Mouse (Mus musculus) heart, adult 2 months (tissue): ENCODE data around the gene Ap4b1. TPM values are rescaled to one million over a fixed set of nuclear protein-coding genes. Genes with fewer than 3 reads are reported as not detected.

Experiments used
- DNase-seq, 2 experiments: peaks; one replicate each; pipeline ENCODE4 v3.0.0; 2021
- H3K27ac ChIP-seq: fragments of 200-600 bp; 2 replicates; pipeline ENCODE4 v1.8.1; 2022
- H3K27me3 ChIP-seq: fragments of 200-500 bp; 2 replicates; pipeline ENCODE4 v1.6.1; 2012; ENCODE audit warnings: mild to moderate bottlenecking, low read length, inconsistent platforms, mixed read lengths; ENCODE audit not compliant: control insufficient read depth, insufficient read depth
- H3K36me3 ChIP-seq: fragments of 200-500 bp; 2 replicates; pipeline ENCODE4 v1.6.1; 2012; ENCODE audit warnings: low read length, inconsistent platforms; ENCODE audit not compliant: control insufficient read depth, insufficient read depth
- H3K4me1 ChIP-seq: fragments of 200-500 bp; 2 replicates; pipeline ENCODE4 v1.6.1; 2011; ENCODE audit warnings: low read length; ENCODE audit not compliant: control insufficient read depth, insufficient read depth
- H3K4me3 ChIP-seq: fragments of 200-600 bp; 2 replicates; pipeline ENCODE4 v1.8.1; 2022
- H3K79me2 ChIP-seq: fragments of 200-500 bp; replicated peaks from 2 replicates; pipeline ENCODE4 v1.6.1; 2012; ENCODE audit warnings: mild to moderate bottlenecking, inconsistent platforms, low read length, moderate library complexity, mixed read lengths; ENCODE audit not compliant: control insufficient read depth, insufficient read depth
- H3K9ac ChIP-seq: fragments of 200-500 bp; 2 replicates; pipeline ENCODE4 v1.6.1; 2012; ENCODE audit warnings: low read depth, mild to moderate bottlenecking, control low read depth, inconsistent platforms, low read length, mixed read lengths
- CTCF ChIP-seq: fragments of 200-600 bp; IDR thresholded peaks from 2 replicates; pipeline ENCODE4 v1.8.1; 2022; ENCODE audit warnings: antibody characterized with exemption, mild to moderate bottlenecking, moderate library complexity
- EP300 ChIP-seq: fragments of 200-500 bp; IDR thresholded peaks from 2 replicates; pipeline ENCODE4 v1.6.1; 2011; ENCODE audit warnings: low read depth, low read length, control low read depth; ENCODE audit not compliant: insufficient read depth
- POLR2A ChIP-seq: fragments of 200-500 bp; IDR thresholded peaks from 2 replicates; pipeline ENCODE4 v1.6.1; 2011; ENCODE audit warnings: mild to moderate bottlenecking, low read depth, low read length, control low read depth; ENCODE audit not compliant: insufficient read depth
- WGBS: fragments of 180-500 bp; shearing (Covaris S2); methylation state at CpG from one replicate; pipeline ENCODE4 v1.1.7; 2018; 5-methylcytosine and 5-hydroxymethylcytosine counted together
- intact Hi-C: fragments of 180-260 bp; cut with DNase I; formaldehyde crosslinking; loops from one replicate; pipeline ENCODE4 v1.15.1; 2025
- polyA plus RNA-seq: library from polyadenylated mRNA; depleted of rRNA; stranded (reverse); fragments of >200 nt; gene quantifications from 2 replicates; pipeline ENCODE4 v1.2.3, GENCODE M21; 2012
- total RNA-seq, 2 experiments: library from RNA; stranded (reverse); gene quantifications; 2 replicates each; pipeline ENCODE4 v1.2.3; 2021

Ap4b1 gene
- total and polyA plus RNA-seq, 3 experiments = 14.6 to 17.7 (median 14.8) TPM

DNA sequence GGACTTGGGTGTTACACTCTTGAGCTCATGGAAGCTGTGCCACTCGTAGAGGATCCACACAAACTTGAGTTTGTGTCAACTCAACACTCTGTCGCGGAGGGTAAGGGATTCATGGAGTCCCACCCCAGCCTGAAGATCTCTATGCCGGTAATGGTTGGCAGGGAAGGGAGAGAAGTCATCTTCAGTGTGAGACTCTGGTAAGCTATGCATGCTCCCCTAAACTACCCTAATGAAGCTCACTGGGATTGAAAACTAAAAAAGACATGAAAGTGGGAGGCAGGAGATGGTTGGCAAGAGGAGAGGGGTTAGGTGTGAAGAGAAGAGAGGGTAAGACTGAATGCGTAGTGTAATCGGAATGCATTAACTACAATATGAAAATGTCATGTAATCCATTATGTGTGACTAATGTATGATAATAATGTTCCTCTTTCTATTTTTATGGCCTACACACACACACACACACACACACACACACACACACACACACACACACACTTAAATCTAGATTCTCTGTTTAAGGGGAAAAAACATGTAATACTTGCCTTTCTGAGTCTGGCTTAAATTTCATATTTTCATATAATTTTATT, 48.8 kb downstream of the Ap4b1 start:
- WGBS = 86% methylated on average over 6 of the region's 6 CpGs
- intact Hi-C loops = no loop called here
- no peaks in the 10 kb centered on the region for H3K79me2 ChIP-seq
- H3K27ac ChIP-seq = no peak overlapping the region
- no peak overlapping the region for H3K9ac ChIP-seq
- DNase-seq = no peak
- no peaks in the 10 kb centered on the region; the same call in 1 of the 2 replicates for H3K4me1 ChIP-seq
- TF ChIP-seq POLR2A (no peak), CTCF (no peak), EP300 (no peak)
- H3K27me3 ChIP-seq = no peaks in the 10 kb centered on the region
- H3K36me3 ChIP-seq = no peaks in the 10 kb centered on the region
- no peak overlapping the region for H3K4me3 ChIP-seq

DNA sequence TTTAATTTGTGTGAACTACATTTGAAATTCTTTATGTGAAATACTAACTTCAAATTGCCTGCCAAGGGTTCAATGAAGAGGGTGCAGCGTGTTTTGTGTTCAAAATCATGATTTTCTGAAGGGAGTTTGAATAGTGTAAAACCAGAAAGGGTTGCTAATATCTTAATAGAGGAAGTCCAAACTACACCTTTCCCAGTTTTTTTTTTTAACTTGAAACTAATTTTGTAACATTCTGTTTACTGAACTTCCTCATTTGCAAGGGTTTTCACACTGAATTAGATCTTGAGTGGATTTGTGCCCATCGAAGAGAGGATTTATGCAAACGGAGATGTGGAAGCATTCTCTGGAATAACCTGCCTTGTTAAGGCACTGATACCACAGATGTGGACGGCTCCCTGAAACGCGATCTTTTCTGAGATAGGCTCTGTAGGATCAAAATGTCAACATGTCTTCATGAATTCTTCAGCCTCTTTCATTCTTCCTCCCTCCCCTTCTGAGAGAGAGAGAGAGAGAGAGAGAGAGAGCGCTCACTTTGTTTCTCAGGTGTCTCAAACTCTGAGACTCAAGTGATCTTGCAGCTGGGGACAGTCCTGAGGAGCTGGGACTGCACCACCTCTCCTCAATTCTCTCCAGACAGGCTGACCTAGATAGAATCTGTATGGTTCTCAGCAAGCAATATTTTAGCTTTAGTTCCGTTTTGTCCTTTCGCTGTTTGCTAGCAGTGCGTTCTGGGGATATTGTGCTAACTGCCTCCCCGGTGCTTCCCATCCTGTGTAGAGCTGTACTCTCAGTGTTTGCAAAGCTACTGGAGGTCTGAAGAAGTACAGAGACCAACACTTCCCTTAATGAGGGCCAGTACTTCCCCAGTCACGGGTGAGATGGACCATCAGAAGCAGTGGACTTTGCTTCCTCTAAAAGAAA, 49.8 kb downstream of the Ap4b1 start, which contains the start of gene Ptpn22:
Gene Ptpn22, plus strand, starts transcription at position 915 of the 921 bp plus-strand sequence.
- Histone ChIP-seq H3K9ac (no peak within 1 kb of the TSS), H3K36me3 (no peaks in the 10 kb centered on the region), H3K27ac (peak within 1 kb of the TSS; percentile 26; the same call in 1 of the 2 replicates), H3K27me3 (no peaks in the 10 kb centered on the region), H3K79me2 (no peaks in the 10 kb centered on the region), H3K4me3 (no peak within 1 kb of the TSS), H3K4me1 (no peaks in the 10 kb centered on the region; the same call in 1 of the 2 replicates)
- DNase-seq = peak in 1 of 2 experiments; percentile 48
- intact Hi-C loops = no loop called here
- WGBS = 66% methylated on average over 12 of the region's 12 CpGs
- TF ChIP-seq CTCF (no peak), POLR2A (no peak), EP300 (no peak)

DNA sequence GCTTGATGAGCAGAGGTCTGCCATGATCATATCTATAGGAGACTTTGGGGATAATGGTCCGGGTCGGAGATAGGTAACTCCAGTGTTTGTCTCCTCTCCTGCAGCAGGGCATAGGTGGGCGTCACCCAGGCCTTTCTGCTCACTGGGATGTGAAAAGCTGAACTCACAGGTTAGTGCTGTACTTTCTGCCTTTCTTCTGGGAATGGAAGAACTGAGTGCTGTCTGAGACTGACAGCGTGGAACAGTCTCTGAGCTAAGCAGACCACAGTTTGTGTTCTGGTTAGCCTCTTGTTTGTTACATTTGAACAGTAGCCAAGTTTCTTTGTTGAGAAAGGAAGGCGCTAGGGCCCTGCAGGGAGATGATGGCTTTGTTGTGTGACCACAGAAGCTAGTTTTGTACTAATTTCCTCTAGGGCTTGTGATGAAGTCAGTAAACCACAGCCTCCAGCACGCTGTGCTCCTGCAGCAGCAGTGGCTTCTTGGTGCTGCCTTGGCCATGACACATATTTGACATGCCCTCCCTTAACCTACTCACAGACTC, 50.6 kb downstream of the Ap4b1 start:
- H3K4me1 ChIP-seq = no peaks in the 10 kb centered on the region; the same call in 1 of the 2 replicates
- no peaks in the 10 kb centered on the region for H3K79me2 ChIP-seq
- peak; percentile 43 to 69 for DNase-seq
- no peak for TF ChIP-seq CTCF
- TF ChIP-seq POLR2A = no peak
- TF ChIP-seq EP300 = no peak
- H3K36me3 ChIP-seq = no peaks in the 10 kb centered on the region
- H3K4me3 ChIP-seq = no peak overlapping the region
- 43% methylated on average over 6 of the region's 6 CpGs for WGBS
- H3K27me3 ChIP-seq = no peaks in the 10 kb centered on the region
- H3K9ac ChIP-seq = no peak overlapping the region
- intact Hi-C loops = no loop called here
- peak overlapping the region; percentile 26; the same call in 1 of the 2 replicates for H3K27ac ChIP-seq

DNA sequence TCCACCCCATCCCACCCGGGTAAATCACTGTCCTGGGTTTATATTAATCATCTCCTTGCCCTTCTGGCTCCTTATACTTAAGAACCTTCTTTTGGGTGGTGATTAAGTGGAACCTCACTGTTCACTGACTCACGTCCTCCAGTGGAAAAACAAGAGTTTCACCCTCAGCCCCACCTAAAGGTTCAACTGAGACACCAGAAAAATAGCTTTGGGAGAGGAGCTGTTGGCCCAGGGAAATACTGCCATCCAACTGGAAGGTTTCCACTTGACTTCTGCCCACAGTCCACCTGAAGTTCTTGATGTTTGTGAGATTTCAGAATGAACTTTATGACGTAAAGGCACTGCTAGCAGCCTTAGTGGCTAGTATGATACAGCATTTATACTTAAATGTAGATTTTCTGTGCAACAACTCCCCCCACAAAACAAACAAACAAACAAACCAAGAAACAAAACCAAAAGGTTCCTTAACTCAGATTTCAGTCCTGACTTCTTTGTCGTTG, 53.5 kb downstream of the Ap4b1 start:
- TF ChIP-seq CTCF = no peak
- no peak for TF ChIP-seq EP300
- TF ChIP-seq POLR2A = no peak
- 71% methylated on average over 4 of the region's 4 CpGs for WGBS
- no peaks in the 10 kb centered on the region for H3K79me2 ChIP-seq
- H3K4me1 ChIP-seq = no peaks in the 10 kb centered on the region; the same call in 1 of the 2 replicates
- no peak for DNase-seq
- no peak overlapping the region for H3K27ac ChIP-seq
- no peaks in the 10 kb centered on the region for H3K36me3 ChIP-seq
- intact Hi-C loops = no loop called here
- H3K27me3 ChIP-seq = no peaks in the 10 kb centered on the region
- H3K9ac ChIP-seq = no peak overlapping the region
- H3K4me3 ChIP-seq = no peak overlapping the region

DNA sequence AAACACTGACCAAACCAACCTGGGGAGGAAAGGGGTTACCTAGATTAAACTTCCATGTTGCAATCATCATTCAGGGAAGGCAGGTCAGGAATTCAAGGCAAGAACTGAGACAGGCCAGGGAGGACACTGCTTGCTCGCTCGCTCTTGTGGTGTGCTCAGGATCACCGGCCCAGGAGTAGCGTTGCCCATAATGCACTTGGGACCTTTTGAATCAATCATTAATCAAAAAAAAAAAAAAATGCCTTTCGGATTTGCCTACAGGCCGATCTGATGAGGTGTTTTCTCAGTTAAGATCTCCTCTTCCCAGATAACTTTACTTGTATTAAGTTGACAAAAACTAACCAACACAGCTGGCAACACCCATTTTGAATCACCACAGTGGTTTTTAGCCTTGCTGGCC, 54.9 kb downstream of the Ap4b1 start:
- Histone ChIP-seq H3K4me3 (no peak overlapping the region), H3K36me3 (no peaks in the 10 kb centered on the region), H3K79me2 (no peaks in the 10 kb centered on the region), H3K4me1 (no peaks in the 10 kb centered on the region; the same call in 1 of the 2 replicates), H3K27me3 (no peaks in the 10 kb centered on the region), H3K27ac (no peak overlapping the region), H3K9ac (no peak overlapping the region)
- no peak for DNase-seq
- intact Hi-C loops = no loop called here
- 92% methylated on average over 6 of the region's 6 CpGs for WGBS
- no peak for TF ChIP-seq EP300
- no peak for TF ChIP-seq POLR2A
- no peak for TF ChIP-seq CTCF
